Mouse (Mus musculus) midbrain, embryonic 14.5 days (tissue): ENCODE results near the gene Prkaca. TPM values are rescaled to one million over a fixed set of nuclear protein-coding genes. Genes with fewer than 3 reads are reported as not detected.
A peak's percentile ranks its signal among the peaks of the same experiment; 100 is the strongest.

Experiments
- ATAC-seq: fragments of 200-750 bp; cut with Nextera tagmentation; 2 replicates; pipeline ENCODE4 v1.8.0; 2017; ENCODE audit warnings: moderate number of reproducible peaks, moderate library complexity; ENCODE audit not compliant: low FRiP score, low TSS enrichment
- DNase-seq: peaks from one replicate; pipeline ENCODE4 v3.0.0-alpha.2; 2015
- H3K27ac ChIP-seq: fragments of 300-500 bp; sonication (generic); replicated peaks from 2 replicates; pipeline ENCODE4 v1.5.1; 2014; ENCODE audit warnings: mild to moderate bottlenecking, low read depth, low read length, moderate library complexity
- H3K27me3 ChIP-seq: fragments of 300-500 bp; sonication (generic); 2 replicates; pipeline ENCODE4 v1.6.1; 2014; ENCODE audit warnings: low read length, control low read depth, mixed read lengths; ENCODE audit not compliant: control insufficient read depth, insufficient read depth
- H3K36me3 ChIP-seq: fragments of 300-500 bp; sonication (generic); 2 replicates; pipeline ENCODE4 v1.6.1; 2014; ENCODE audit warnings: low read length, control low read depth; ENCODE audit not compliant: control insufficient read depth, insufficient read depth
- H3K4me1 ChIP-seq: fragments of 300-500 bp; sonication (generic); 2 replicates; pipeline ENCODE4 v1.6.1; 2014; ENCODE audit warnings: mild to moderate bottlenecking, antibody characterized with exemption, low read length, control low read depth; ENCODE audit not compliant: control insufficient read depth, insufficient read depth
- H3K4me2 ChIP-seq: fragments of 300-500 bp; sonication (generic); 2 replicates; pipeline ENCODE4 v1.6.1; 2014; ENCODE audit warnings: mild to moderate bottlenecking, low read length, moderate library complexity
- H3K4me3 ChIP-seq: fragments of 300-500 bp; sonication (generic); replicated peaks from 2 replicates; pipeline ENCODE4 v1.5.1; 2014; ENCODE audit warnings: low read depth, low read length
- H3K9ac ChIP-seq: fragments of 300-500 bp; sonication (generic); replicated peaks from 2 replicates; pipeline ENCODE4 v1.6.1; 2014; ENCODE audit warnings: mild to moderate bottlenecking, low read length, moderate library complexity
- H3K9me3 ChIP-seq: fragments of 300-500 bp; sonication (generic); 2 replicates; pipeline ENCODE4 v1.6.1; 2016; ENCODE audit warnings: low read length, control low read depth, mixed read lengths; ENCODE audit not compliant: control insufficient read depth
- WGBS: fragments of 180-500 bp; shearing (Covaris S2); extraction: QIAGEN DNeasy Blood & Tissue Kit; methylation state at CpG from one replicate; pipeline ENCODE4 v1.1.7; 2014; 5-methylcytosine and 5-hydroxymethylcytosine counted together
- polyA plus RNA-seq: library from polyadenylated mRNA; unstranded; fragments of >200 nt; fragmentation: Nextera tagmentation; extraction: Ambion mirVana; gene quantifications from 2 replicates; pipeline ENCODE4 v1.2.1, GENCODE M21; 2014

Gene Prkaca
- polyA plus RNA-seq, result 181 and 207 TPM in 2 replicates

DNA sequence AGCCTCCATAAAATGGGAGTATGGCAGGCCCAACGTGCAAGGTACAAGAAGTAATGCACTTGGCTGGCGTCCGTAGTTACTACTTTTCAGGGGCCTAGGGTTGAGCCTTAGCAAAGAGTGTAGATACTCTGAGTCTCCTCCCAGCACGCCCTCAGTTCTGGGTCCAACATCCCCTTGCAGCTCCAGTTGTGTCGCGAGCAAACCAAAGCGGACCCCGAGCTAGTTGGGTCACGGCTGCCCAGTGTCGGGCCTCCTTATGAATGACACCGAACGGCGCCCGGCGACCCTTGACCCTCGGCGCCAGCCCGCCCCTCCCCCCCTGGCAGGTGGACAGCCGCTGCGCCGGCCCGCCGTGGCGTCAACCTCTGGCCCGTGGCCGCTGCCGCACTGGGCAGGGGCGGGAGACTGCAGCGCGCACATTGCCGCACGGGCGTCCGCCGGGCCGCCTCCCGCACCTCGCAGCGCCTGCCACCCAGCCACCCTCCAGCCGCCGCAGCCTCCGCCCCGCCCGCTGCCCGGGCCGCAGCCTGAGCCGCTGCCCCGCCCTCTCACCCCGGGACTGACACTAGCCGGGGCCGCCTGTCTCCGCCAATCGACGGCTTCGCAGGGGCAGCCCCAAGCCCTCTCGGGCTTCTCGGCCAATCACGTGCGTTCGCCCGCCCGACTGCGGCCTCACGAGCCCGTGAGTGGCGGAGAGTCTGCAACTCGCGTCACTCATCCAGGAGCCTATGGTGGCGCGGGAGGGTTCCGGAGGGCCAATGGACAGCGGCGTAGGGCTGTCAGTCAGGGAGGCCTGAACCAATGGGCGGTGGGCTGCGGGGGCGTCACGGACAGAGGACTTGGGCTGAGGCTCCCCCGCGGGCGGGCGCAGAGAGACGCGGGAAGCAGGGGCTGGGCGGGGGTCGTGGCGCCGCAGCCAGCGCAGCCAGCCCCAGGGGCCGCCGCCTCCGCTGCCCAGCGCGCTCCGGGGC is at the start of gene Prkaca:
Prkaca (plus strand) TSS at position 844 of the 971 bp plus-strand sequence.
- H3K4me1 ChIP-seq, result peaks cover 23% of the 10 kb centered on the region
- DNase-seq (peak; percentile 99), ATAC-seq (peak; percentile 100)
- under 1% methylated on average over 92 of the region's 94 CpGs for WGBS
- peak within 1 kb of the TSS; percentile 85 for H3K9ac ChIP-seq
- peak within 1 kb of the TSS; percentile 94 for H3K4me3 ChIP-seq
- H3K9me3 ChIP-seq, result no peaks in the 10 kb centered on the region
- H3K27ac ChIP-seq, result peak within 1 kb of the TSS; percentile 85
- no peaks in the 10 kb centered on the region for H3K36me3 ChIP-seq
- peak within 1 kb of the TSS; percentile 97 for H3K4me2 ChIP-seq
- no peaks in the 10 kb centered on the region for H3K27me3 ChIP-seq

DNA sequence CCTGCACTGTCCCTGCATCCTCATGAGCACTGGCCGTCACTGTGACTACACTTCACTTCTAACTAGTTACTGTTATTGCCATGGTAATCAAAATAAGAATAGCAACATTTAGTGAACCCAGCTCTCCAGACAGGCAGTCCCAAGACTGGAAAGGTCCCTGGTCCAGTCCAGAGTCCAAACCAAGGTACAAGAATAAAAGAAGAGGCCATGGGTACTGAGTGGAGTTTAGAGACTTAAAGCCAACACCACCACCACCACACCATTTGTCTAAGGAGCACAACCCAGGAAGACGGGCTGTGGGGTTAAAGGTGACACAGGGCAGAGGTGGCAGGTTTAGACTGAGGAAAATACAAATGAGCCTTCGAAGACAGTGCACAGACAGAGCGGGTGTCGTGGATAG is 48.2 kb upstream of the Prkaca start:
- ATAC-seq (no peak), DNase-seq (no peak)
- no peak overlapping the region for H3K27ac ChIP-seq
- H3K4me3 ChIP-seq, result no peak overlapping the region
- no peaks in the 10 kb centered on the region for H3K9me3 ChIP-seq
- no peaks in the 10 kb centered on the region for H3K4me1 ChIP-seq
- H3K4me2 ChIP-seq, result no peak overlapping the region
- WGBS, result 90% methylated on average over 5 of the region's 5 CpGs
- H3K27me3 ChIP-seq, result no peaks in the 10 kb centered on the region
- no peak overlapping the region for H3K9ac ChIP-seq
- H3K36me3 ChIP-seq, result peaks cover 88% of the 10 kb centered on the region

DNA sequence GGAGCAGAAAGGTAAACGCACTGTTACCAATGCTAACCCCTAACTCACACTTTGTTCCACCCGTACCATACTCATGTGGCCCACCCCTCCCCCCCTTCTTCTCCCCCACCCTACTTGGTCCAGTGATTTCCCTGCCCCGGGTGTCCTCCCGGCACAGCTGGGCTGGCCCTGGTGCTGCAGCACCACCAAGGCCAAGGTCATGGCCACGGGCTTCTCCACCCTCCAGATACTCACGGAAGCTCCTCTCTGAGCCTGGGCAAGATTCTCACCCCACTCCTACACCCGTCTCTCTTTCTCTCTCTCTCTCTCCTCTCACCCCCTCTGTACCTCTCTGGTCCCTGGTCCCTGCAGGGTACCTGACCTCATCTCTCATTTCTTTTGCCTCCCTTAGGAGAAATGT is 46.5 kb upstream of the Prkaca start:
- H3K27me3 ChIP-seq, result no peaks in the 10 kb centered on the region
- DNase-seq, result no peak
- no peak overlapping the region for H3K27ac ChIP-seq
- WGBS, result 81% methylated on average over 7 of the region's 7 CpGs
- H3K4me3 ChIP-seq, result no peak overlapping the region
- H3K9me3 ChIP-seq, result no peaks in the 10 kb centered on the region
- peaks cover 90% of the 10 kb centered on the region for H3K36me3 ChIP-seq
- ATAC-seq, result no peak
- no peak overlapping the region for H3K4me2 ChIP-seq
- H3K9ac ChIP-seq, result no peak overlapping the region
- no peaks in the 10 kb centered on the region for H3K4me1 ChIP-seq

DNA sequence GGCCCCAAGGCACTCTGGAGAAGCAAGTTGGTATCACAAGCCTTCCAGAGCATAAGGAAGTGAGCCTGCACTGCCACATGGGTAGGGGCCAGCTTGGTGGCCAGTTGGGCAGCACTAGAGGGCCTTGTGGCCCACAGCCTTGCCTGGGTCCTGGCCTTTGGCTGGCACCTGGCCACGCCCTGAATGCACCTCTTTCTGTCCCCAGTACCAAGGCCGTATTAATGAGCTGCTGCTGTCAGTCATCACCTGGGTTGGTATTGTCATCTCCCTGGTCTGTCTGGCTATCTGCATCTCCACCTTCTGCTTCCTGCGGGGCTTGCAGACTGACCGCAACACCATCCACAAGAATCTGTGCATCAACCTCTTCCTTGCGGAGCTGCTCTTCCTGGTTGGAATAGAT is 38.6 kb upstream of the Prkaca start:
- DNase-seq (no peak), ATAC-seq (no peak)
- peaks cover 100% of the 10 kb centered on the region for H3K36me3 ChIP-seq
- H3K4me3 ChIP-seq, result no peak overlapping the region
- no peak overlapping the region for H3K4me2 ChIP-seq
- H3K27ac ChIP-seq, result no peak overlapping the region
- H3K9me3 ChIP-seq, result no peaks in the 10 kb centered on the region
- H3K9ac ChIP-seq, result no peak overlapping the region
- no peaks in the 10 kb centered on the region for H3K4me1 ChIP-seq
- 89% methylated on average over 5 of the region's 5 CpGs for WGBS
- no peaks in the 10 kb centered on the region for H3K27me3 ChIP-seq

DNA sequence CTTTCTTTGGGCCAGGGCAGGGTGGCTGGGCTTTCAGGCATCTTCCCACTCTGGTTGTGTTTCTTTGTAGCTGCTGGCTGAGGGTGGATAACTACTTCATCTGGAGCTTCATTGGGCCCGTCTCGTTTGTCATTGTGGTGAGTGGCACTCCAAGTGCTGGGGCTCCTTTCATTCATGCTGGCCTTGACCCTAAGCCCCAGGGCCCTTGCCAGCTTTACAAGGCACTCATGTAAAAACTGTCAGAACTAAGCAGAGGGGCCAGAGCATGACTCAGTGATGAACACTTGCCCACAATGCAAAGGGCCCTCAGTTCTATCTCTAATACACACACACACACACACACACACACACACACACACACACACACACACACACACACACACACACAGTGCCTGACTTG is 37.8 kb upstream of the Prkaca start:
- H3K4me1 ChIP-seq, result no peaks in the 10 kb centered on the region
- H3K27me3 ChIP-seq, result no peaks in the 10 kb centered on the region
- DNase-seq (no peak), ATAC-seq (no peak)
- no peak overlapping the region for H3K4me2 ChIP-seq
- whole genome bisulfite sequencing, result 83% methylated on average over 2 of the region's 2 CpGs
- H3K9ac ChIP-seq, result no peak overlapping the region
- H3K27ac ChIP-seq, result no peak overlapping the region
- no peak overlapping the region for H3K4me3 ChIP-seq
- no peaks in the 10 kb centered on the region for H3K9me3 ChIP-seq
- peaks cover 100% of the 10 kb centered on the region for H3K36me3 ChIP-seq

DNA sequence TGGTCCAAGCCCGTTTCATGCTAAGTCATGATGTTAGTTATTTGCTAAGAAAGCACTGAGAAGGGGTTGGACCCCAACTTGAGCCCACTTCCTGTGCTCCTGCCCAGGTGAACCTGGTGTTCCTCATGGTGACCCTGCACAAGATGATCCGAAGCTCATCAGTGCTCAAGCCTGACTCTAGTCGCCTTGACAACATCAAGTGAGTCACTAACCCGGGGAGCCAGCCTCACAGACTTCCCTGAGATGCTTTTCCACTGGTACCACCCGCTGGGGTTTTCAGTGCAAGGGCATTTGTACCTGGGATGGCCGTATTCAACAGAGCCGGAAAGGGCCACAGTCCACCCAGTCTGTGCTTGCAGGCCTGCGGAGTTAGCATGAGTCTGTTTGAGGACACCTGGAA is 37.4 kb upstream of the Prkaca start:
- Histone ChIP-seq H3K9me3 (no peaks in the 10 kb centered on the region), H3K9ac (no peak overlapping the region), H3K4me2 (no peak overlapping the region), H3K4me3 (no peak overlapping the region), H3K4me1 (no peaks in the 10 kb centered on the region), H3K27me3 (no peaks in the 10 kb centered on the region), H3K36me3 (peaks cover 100% of the 10 kb centered on the region), H3K27ac (no peak overlapping the region)
- WGBS, result 94% methylated on average over 8 of the region's 8 CpGs
- ATAC-seq (no peak), DNase-seq (no peak)

DNA sequence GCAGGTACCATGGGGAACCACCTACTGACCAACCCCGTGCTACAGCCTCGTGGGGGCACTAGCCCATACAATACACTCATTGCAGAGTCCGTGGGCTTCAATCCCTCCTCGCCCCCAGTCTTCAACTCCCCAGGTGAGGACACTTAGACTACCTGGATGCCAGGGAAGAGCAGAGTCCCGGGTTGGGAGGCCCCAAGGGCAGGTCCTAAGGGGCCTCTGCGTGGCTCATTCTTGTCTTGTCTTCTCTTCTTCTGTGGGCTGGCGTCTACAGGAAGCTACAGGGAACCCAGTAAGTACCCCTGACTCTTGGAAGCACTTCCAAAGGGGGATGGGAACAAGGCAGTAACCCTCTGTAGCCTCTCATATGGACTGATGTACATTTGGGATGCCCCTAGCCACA is 35.1 kb upstream of the Prkaca start:
- peaks cover 79% of the 10 kb centered on the region for H3K36me3 ChIP-seq
- no peak overlapping the region for H3K27ac ChIP-seq
- ATAC-seq (no peak), DNase-seq (no peak)
- WGBS, result 96% methylated on average over 7 of the region's 7 CpGs
- no peaks in the 10 kb centered on the region for H3K27me3 ChIP-seq
- no peak overlapping the region for H3K9ac ChIP-seq
- no peak overlapping the region for H3K4me3 ChIP-seq
- H3K9me3 ChIP-seq, result no peaks in the 10 kb centered on the region
- H3K4me1 ChIP-seq, result no peaks in the 10 kb centered on the region
- H3K4me2 ChIP-seq, result no peak overlapping the region

DNA sequence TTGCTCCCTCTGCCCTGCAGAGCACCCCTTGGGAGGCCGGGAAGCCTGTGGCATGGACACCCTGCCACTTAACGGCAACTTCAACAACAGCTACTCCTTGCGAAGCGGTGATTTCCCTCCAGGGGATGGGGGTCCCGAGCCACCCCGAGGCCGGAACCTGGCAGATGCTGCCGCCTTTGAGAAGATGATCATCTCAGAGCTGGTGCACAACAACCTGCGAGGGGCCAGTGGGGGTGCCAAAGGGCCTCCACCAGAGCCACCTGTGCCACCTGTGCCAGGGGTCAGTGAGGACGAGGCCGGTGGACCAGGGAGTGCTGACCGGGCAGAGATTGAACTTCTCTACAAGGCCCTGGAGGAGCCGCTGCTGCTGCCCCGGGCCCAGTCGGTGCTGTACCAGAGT is 34.5 kb upstream of the Prkaca start:
- peaks cover 72% of the 10 kb centered on the region for H3K36me3 ChIP-seq
- WGBS, result 95% methylated on average over 15 of the region's 15 CpGs
- no peak for ATAC-seq

More for the DNA sequence above, 34.5 kb upstream of the Prkaca start:
- Histone ChIP-seq H3K9ac (no peak overlapping the region), H3K9me3 (no peaks in the 10 kb centered on the region), H3K27ac (no peak overlapping the region), H3K4me1 (no peaks in the 10 kb centered on the region), H3K4me2 (no peak overlapping the region), H3K27me3 (no peaks in the 10 kb centered on the region), H3K4me3 (no peak overlapping the region)
- DNase-seq, result no peak
